Mouse (Mus musculus): ENCODE measurements at regions not wholly inside any gene's neighbourhood (a gene's known extent, or its start where the extent isn't known, plus 50 kb on each side); places are given as distances from the start of the nearest gene placed in this dataset.

GRCm38 (mm10) chr8:126751416-126752140, 157.8 kb upstream of the Irf2bp2 start:
- TF ChIP-seq CTCF (conservative IDR thresholded peaks at IDR 0.05; ENCODE audit: low read length) (no peak), POU5F1 (IDR thresholded peaks at IDR 0.05; ENCODE audit: borderline replicate concordance, low read length) (no peak)

Measured in E14TG2a.4 (cell line).